Mouse (Mus musculus) gastrocnemius, postnatal 36 days (tissue): ENCODE results near the gene Rplp1. TPM values are rescaled to one million over a fixed set of nuclear protein-coding genes. Genes with fewer than 3 reads are reported as not detected.

Source experiments
- DNase-seq, 2 experiments: peaks; one replicate each; pipeline ENCODE4 v3.0.0; 2022
- intact Hi-C: fragments of 180-260 bp; cut with DNase I; formaldehyde crosslinking; loops from one replicate; pipeline ENCODE4 v1.15.1; 2025
- long read RNA-seq, 2 experiments: library from polyadenylated mRNA; stranded (forward); transcript quantifications; one replicate each; pipeline ENCODE4 v2.0.0; 2021
- total RNA-seq, 2 experiments: library from RNA; stranded (reverse); gene quantifications; 2 replicates each; pipeline ENCODE4 v1.2.3; 2021

Gene Rplp1
- 1,000 to 10,000 TPM; 1,130 to 1,294 TPM for total RNA-seq
- long read RNA-seq, experiment 1, transcript Rplp1-201 (3 exons, 499 nt), result major isoform, 517 of 564 reads
- long read RNA-seq, experiment 1, partial matches to known transcripts, result 43 of 564 reads
- long read RNA-seq, experiment 1, other reads (novel, unspliced or antisense), result 4 of 564 reads
- long read RNA-seq, experiment 2, transcript Rplp1-201 (3 exons, 499 nt), result major isoform, 669 of 726 reads
- long read RNA-seq, experiment 2, partial matches to known transcripts, result 51 of 726 reads
- long read RNA-seq, experiment 2, other reads (novel, unspliced or antisense), result 6 of 726 reads

GRCm38 (mm10) chr9:61914203-61914916 lies at the start of gene Rplp1:
TSS of gene Rplp1 (minus strand) at chr9:61914542.
- intact Hi-C loops, result no loop called here
- peak; percentile 94 to 95 for DNase-seq

- no peak for DNase-seq
- intact Hi-C loops, result no loop called here
These were observed 49.0 kb upstream of the Rplp1 start for GRCm38 (mm10) chr9:61963356-61963755.

GRCm38 (mm10) chr9:61961181-61961580 lies 46.8 kb upstream of the Rplp1 start:
- intact Hi-C loops, result no loop called here
- no peak for DNase-seq

- DNase-seq, result no peak
- intact Hi-C loops, result no loop called here
These were observed 46.4 kb upstream of the Rplp1 start for GRCm38 (mm10) chr9:61960753-61961152.

GRCm38 (mm10) chr9:61959921-61960569 lies 45.7 kb upstream of the Rplp1 start:
- no peak for DNase-seq
- intact Hi-C loops, result no loop called here

- no peak for DNase-seq
- intact Hi-C loops, result loop anchor here (5.0 kb wide), 1 partner anchor 293 kb away; no protein-coding TSS in a partner anchor
These were observed 40.4 kb upstream of the Rplp1 start for GRCm38 (mm10) chr9:61954707-61955106.

GRCm38 (mm10) chr9:61952241-61952640 lies 37.9 kb upstream of the Rplp1 start:
- DNase-seq, result no peak
- intact Hi-C loops, result loop anchor here (5.0 kb wide), 1 partner anchor 295 kb away; no protein-coding TSS in a partner anchor

GRCm38 (mm10) chr9:61947402-61948346 lies 33.3 kb upstream of the Rplp1 start:
- DNase-seq, result peak; percentile 52
- intact Hi-C loops, result loop anchor here (5.0 kb wide), 1 partner anchor 40 kb away; no protein-coding TSS in a partner anchor

GRCm38 (mm10) chr9:61946623-61947401 lies 32.5 kb upstream of the Rplp1 start, which contains the start of gene Kif23:
TSS of gene Kif23 (minus strand) at chr9:61946774.
- intact Hi-C loops, result loop anchor here (5.0 kb wide), 1 partner anchor 40 kb away; no protein-coding TSS in a partner anchor
- DNase-seq, result peak; percentile 93 to 94

GRCm38 (mm10) chr9:61945973-61946611 lies 31.8 kb upstream of the Rplp1 start:
- no peak for DNase-seq
- intact Hi-C loops, result loop anchor here (5.0 kb wide), 1 partner anchor 41 kb away; no protein-coding TSS in a partner anchor

GRCm38 (mm10) chr9:61941054-61941453 lies 26.7 kb upstream of the Rplp1 start:
- intact Hi-C loops, result no loop called here
- no peak for DNase-seq

GRCm38 (mm10) chr9:61933333-61933732 lies 19.0 kb upstream of the Rplp1 start:
- intact Hi-C loops, result no loop called here
- DNase-seq, result no peak

GRCm38 (mm10) chr9:61932009-61932408 lies 17.7 kb upstream of the Rplp1 start:
- intact Hi-C loops, result no loop called here
- DNase-seq, result no peak

- DNase-seq, result no peak
- intact Hi-C loops, result loop anchor here (10.0 kb wide), 1 partner anchor 1960 kb away; no protein-coding TSS in a partner anchor
These were observed 10.8 kb upstream of the Rplp1 start for GRCm38 (mm10) chr9:61925086-61925660.

GRCm38 (mm10) chr9:61920331-61920730 lies 6.0 kb upstream of the Rplp1 start:
- DNase-seq, result no peak
- intact Hi-C loops, result loop anchor here (10.0 kb wide), 1 partner anchor 1964 kb away; no protein-coding TSS in a partner anchor

- intact Hi-C loops, result no loop called here
- no peak for DNase-seq
These were observed 5.1 kb upstream of the Rplp1 start for GRCm38 (mm10) chr9:61919464-61919863.

- no peak for DNase-seq
- intact Hi-C loops, result no loop called here
These were observed 3.1 kb upstream of the Rplp1 start for GRCm38 (mm10) chr9:61917436-61917835.

- intact Hi-C loops, result no loop called here
- no peak for DNase-seq
These were observed 2.6 kb upstream of the Rplp1 start for GRCm38 (mm10) chr9:61916986-61917385.
